Mouse (Mus musculus) heart, embryonic 11.5 days (tissue): ENCODE results near the gene Atp6v0d1. TPM values are rescaled to one million over a fixed set of nuclear protein-coding genes. Genes with fewer than 3 reads are reported as not detected.

Experiments
- ATAC-seq: fragments of 200-750 bp; cut with Nextera tagmentation; replicated peaks from 2 replicates; pipeline ENCODE4 v1.8.0; 2017; ENCODE audit warnings: moderate library complexity; ENCODE audit not compliant: insufficient number of reproducible peaks, low FRiP score, low TSS enrichment
- H3K27ac ChIP-seq: fragments of 300-500 bp; sonication (generic); 2 replicates; pipeline ENCODE4 v1.5.1; 2014; ENCODE audit warnings: mild to moderate bottlenecking, low read depth, low read length
- H3K27me3 ChIP-seq: fragments of 300-500 bp; sonication (generic); 2 replicates; pipeline ENCODE4 v1.6.1; 2014; ENCODE audit warnings: mild to moderate bottlenecking, low read length, mixed read lengths; ENCODE audit not compliant: control insufficient read depth, insufficient read depth
- H3K36me3 ChIP-seq: fragments of 300-500 bp; sonication (generic); 2 replicates; pipeline ENCODE4 v1.6.1; 2014; ENCODE audit warnings: mild to moderate bottlenecking, low read length, moderate library complexity, mixed read lengths; ENCODE audit not compliant: control insufficient read depth, insufficient read depth
- H3K4me1 ChIP-seq: fragments of 300-500 bp; sonication (generic); 2 replicates; pipeline ENCODE4 v1.6.1; 2014; ENCODE audit warnings: low read length; ENCODE audit not compliant: control insufficient read depth, insufficient read depth
- H3K4me2 ChIP-seq: fragments of 300-500 bp; sonication (generic); 2 replicates; pipeline ENCODE4 v1.6.1; 2014; ENCODE audit warnings: mild to moderate bottlenecking, moderate library complexity
- H3K4me3 ChIP-seq: fragments of 300-500 bp; sonication (generic); 2 replicates; pipeline ENCODE4 v1.5.1; 2014; ENCODE audit warnings: low read depth, low read length
- H3K9ac ChIP-seq: fragments of 300-500 bp; sonication (generic); 2 replicates; pipeline ENCODE4 v1.6.1; 2014; ENCODE audit warnings: mild to moderate bottlenecking, low read depth, low read length, moderate library complexity
- H3K9me3 ChIP-seq: fragments of 300-500 bp; sonication (generic); replicated peaks from 2 replicates; pipeline ENCODE4 v1.6.1; 2016; ENCODE audit warnings: low read length; ENCODE audit not compliant: control insufficient read depth
- WGBS: fragments of 180-500 bp; shearing (Covaris S2); extraction: QIAGEN DNeasy Blood & Tissue Kit; methylation state at CpG from one replicate; pipeline ENCODE4 v1.1.7; 2014; ENCODE audit not compliant: insufficient replicate concordance; 5-methylcytosine and 5-hydroxymethylcytosine counted together
- polyA plus RNA-seq: library from polyadenylated mRNA; unstranded; fragments of >200 nt; fragmentation: Nextera tagmentation; extraction: Ambion mirVana; gene quantifications from 2 replicates; pipeline ENCODE4 v1.2.1, GENCODE M21; 2014

The Atp6v0d1 gene
- 80.7 and 86.3 TPM in 2 replicates for polyA plus RNA-seq

- H3K4me1 ChIP-seq = peaks cover 6% of the 10 kb centered on the region
- peak; percentile 97 for ATAC-seq
- 4% methylated on average over 53 of the region's 53 CpGs for WGBS
Observed at GRCm38 (mm10) chr8:105565952-105566702, at the start of gene Atp6v0d1. TSS of gene Atp6v0d1 (minus strand) at chr8:105566047.

GRCm38 (mm10) chr8:105613830-105614511 is 48.1 kb upstream of the Atp6v0d1 start:
- WGBS = 1% methylated on average over 50 of the region's 50 CpGs
- peaks cover 14% of the 10 kb centered on the region for H3K36me3 ChIP-seq
- H3K27ac ChIP-seq = no peak overlapping the region; the same call in 1 of the 2 replicates
- peaks cover 3% of the 10 kb centered on the region; the same call in 1 of the 2 replicates for H3K27me3 ChIP-seq
- ATAC-seq = peak; percentile 61
- peak overlapping the region; percentile 92 for H3K4me2 ChIP-seq
- peak overlapping the region; percentile 71 for H3K9ac ChIP-seq
- H3K4me1 ChIP-seq = peaks cover 11% of the 10 kb centered on the region
- peak overlapping the region; percentile 59 for H3K4me3 ChIP-seq
- no peaks in the 10 kb centered on the region for H3K9me3 ChIP-seq

More at GRCm38 (mm10) chr8:105565952-105566702, at the start of gene Atp6v0d1:
- peak within 1 kb of the TSS; percentile 95 for H3K4me2 ChIP-seq
- no peaks in the 10 kb centered on the region for H3K36me3 ChIP-seq
- H3K4me3 ChIP-seq = peak within 1 kb of the TSS; percentile 93
- peak within 1 kb of the TSS; percentile 88 for H3K9ac ChIP-seq
- no peaks in the 10 kb centered on the region for H3K27me3 ChIP-seq
- peak within 1 kb of the TSS; percentile 46 for H3K27ac ChIP-seq
- H3K9me3 ChIP-seq = no peaks in the 10 kb centered on the region

GRCm38 (mm10) chr8:105613037-105613436 is 47.2 kb upstream of the Atp6v0d1 start:
- H3K27me3 ChIP-seq = peaks cover 3% of the 10 kb centered on the region; the same call in 1 of the 2 replicates
- H3K9me3 ChIP-seq = no peaks in the 10 kb centered on the region
- peaks cover 11% of the 10 kb centered on the region for H3K4me1 ChIP-seq
- H3K27ac ChIP-seq = no peak overlapping the region
- 0 out of 2 replicates have a peak, but pooled peaks have one; percentile 5 for ATAC-seq
- H3K36me3 ChIP-seq = peaks cover 8% of the 10 kb centered on the region
- 2% methylated on average over 20 of the region's 20 CpGs for WGBS
- peak overlapping the region; percentile 59 for H3K4me3 ChIP-seq
- H3K4me2 ChIP-seq = peak overlapping the region; percentile 92
- peak overlapping the region; percentile 0; the same call in 1 of the 2 replicates for H3K9ac ChIP-seq

GRCm38 (mm10) chr8:105611836-105612235 is 46.0 kb upstream of the Atp6v0d1 start:
- 84% methylated on average over 9 of the region's 9 CpGs for WGBS
- H3K9me3 ChIP-seq = no peaks in the 10 kb centered on the region
- no peak overlapping the region for H3K9ac ChIP-seq
- H3K27me3 ChIP-seq = peaks cover 3% of the 10 kb centered on the region; the same call in 1 of the 2 replicates
- H3K4me1 ChIP-seq = peaks cover 19% of the 10 kb centered on the region
- no peaks in the 10 kb centered on the region; the same call in 1 of the 2 replicates for H3K36me3 ChIP-seq
- H3K27ac ChIP-seq = no peak overlapping the region
- H3K4me2 ChIP-seq = no peak overlapping the region
- no peak overlapping the region for H3K4me3 ChIP-seq
- no peak for ATAC-seq

- Histone ChIP-seq H3K4me2 (no peak overlapping the region), H3K36me3 (no peaks in the 10 kb centered on the region), H3K4me3 (no peak overlapping the region), H3K27ac (no peak overlapping the region), H3K4me1 (peaks cover 24% of the 10 kb centered on the region), H3K9ac (no peak overlapping the region), H3K9me3 (no peaks in the 10 kb centered on the region), H3K27me3 (peaks cover 3% of the 10 kb centered on the region; the same call in 1 of the 2 replicates)
- 64% methylated on average over 4 of the region's 4 CpGs for WGBS
- no peak for ATAC-seq
Observed at GRCm38 (mm10) chr8:105609771-105610170, 43.9 kb upstream of the Atp6v0d1 start.

GRCm38 (mm10) chr8:105609355-105609754 is 43.5 kb upstream of the Atp6v0d1 start:
- WGBS = 52% methylated on average over 2 of the region's 2 CpGs
- no peaks in the 10 kb centered on the region for H3K36me3 ChIP-seq
- no peaks in the 10 kb centered on the region for H3K27me3 ChIP-seq
- no peak for ATAC-seq
- no peak overlapping the region for H3K4me3 ChIP-seq
- no peak overlapping the region for H3K4me2 ChIP-seq
- H3K9ac ChIP-seq = no peak overlapping the region
- no peaks in the 10 kb centered on the region for H3K9me3 ChIP-seq
- no peak overlapping the region for H3K27ac ChIP-seq
- peaks cover 27% of the 10 kb centered on the region for H3K4me1 ChIP-seq

GRCm38 (mm10) chr8:105607684-105608083 is 41.8 kb upstream of the Atp6v0d1 start:
- no peak overlapping the region for H3K27ac ChIP-seq
- WGBS = 36% methylated on average over 4 of the region's 4 CpGs
- no peak overlapping the region; the same call in 1 of the 2 replicates for H3K9ac ChIP-seq
- H3K36me3 ChIP-seq = no peaks in the 10 kb centered on the region
- H3K9me3 ChIP-seq = no peaks in the 10 kb centered on the region
- H3K4me3 ChIP-seq = no peak overlapping the region
- H3K27me3 ChIP-seq = no peaks in the 10 kb centered on the region
- peaks cover 22% of the 10 kb centered on the region for H3K4me1 ChIP-seq
- H3K4me2 ChIP-seq = peak overlapping the region; percentile 81
- ATAC-seq = no peak

- Histone ChIP-seq H3K27me3 (no peaks in the 10 kb centered on the region), H3K4me3 (peak overlapping the region; percentile 67), H3K4me1 (peaks cover 22% of the 10 kb centered on the region), H3K9me3 (no peaks in the 10 kb centered on the region), H3K9ac (peak overlapping the region; percentile 84), H3K36me3 (no peaks in the 10 kb centered on the region), H3K4me2 (peak overlapping the region; percentile 81), H3K27ac (peak overlapping the region; percentile 94)
- WGBS = 6% methylated on average over 10 of the region's 10 CpGs
- ATAC-seq = no peak
Observed at GRCm38 (mm10) chr8:105607062-105607461, 41.2 kb upstream of the Atp6v0d1 start.
